Mouse (Mus musculus) olfactory bulb, adult 2 months (tissue): ENCODE data around the gene Cbr2. TPM values are rescaled to one million over a fixed set of nuclear protein-coding genes. Genes with fewer than 3 reads are reported as not detected.

ENCODE experiments used
- H3K27ac ChIP-seq: fragments of 200-500 bp; 2 replicates; pipeline ENCODE4 v1.5.1; 2012; ENCODE audit warnings: low read depth, low read length; ENCODE audit not compliant: insufficient read depth
- H3K4me1 ChIP-seq: fragments of 200-500 bp; 2 replicates; pipeline ENCODE4 v1.6.1; 2012; ENCODE audit warnings: low read length; ENCODE audit not compliant: control insufficient read depth, insufficient read depth
- H3K4me3 ChIP-seq: fragments of 200-500 bp; 2 replicates; pipeline ENCODE4 v1.5.1; 2012; ENCODE audit warnings: mild to moderate bottlenecking, low read depth, low read length, moderate library complexity; ENCODE audit not compliant: insufficient read depth
- CTCF ChIP-seq: fragments of 200-500 bp; IDR thresholded peaks from 2 replicates; pipeline ENCODE4 v1.5.1; 2012; ENCODE audit warnings: low read depth, mild to moderate bottlenecking, low read length, moderate library complexity; ENCODE audit not compliant: insufficient read depth
- POLR2A ChIP-seq: fragments of 200-500 bp; IDR thresholded peaks from 2 replicates; pipeline ENCODE4 v1.6.1; 2012; ENCODE audit warnings: mild to moderate bottlenecking, low read depth, low read length, moderate library complexity; ENCODE audit not compliant: insufficient read depth
- WGBS: fragments of 180-500 bp; shearing (Covaris S2); methylation state at CpG from one replicate; pipeline ENCODE4 v1.1.7; 2018; 5-methylcytosine and 5-hydroxymethylcytosine counted together
- polyA plus RNA-seq: library from polyadenylated mRNA; stranded (reverse); fragments of >200 nt; gene quantifications from 2 replicates; pipeline ENCODE4 v1.2.4, GENCODE M21; 2012; ENCODE audit warnings: low replicate concordance; ENCODE audit not compliant: missing spikeins, insufficient read depth, insufficient read length

Gene Cbr2
- polyA plus RNA-seq, 1 experiment = not detected

GRCm38 (mm10) chr11:120684660-120685059, 47.3 kb downstream of the Cbr2 start:
- WGBS = 93% methylated on average over 2 of the region's 2 CpGs
- Histone ChIP-seq H3K4me1 (no peaks in the 10 kb centered on the region), H3K4me3 (no peak overlapping the region), H3K27ac (no peak overlapping the region)
- TF ChIP-seq CTCF (no peak), POLR2A (no peak)

GRCm38 (mm10) chr11:120684086-120684485, 47.8 kb downstream of the Cbr2 start:
- Histone ChIP-seq H3K4me3 (no peak overlapping the region), H3K4me1 (no peaks in the 10 kb centered on the region), H3K27ac (no peak overlapping the region)
- 85% methylated on average over 2 of the region's 2 CpGs for WGBS
- no peak for TF ChIP-seq CTCF
- TF ChIP-seq POLR2A = no peak

- 84% methylated on average over 3 of the region's 3 CpGs for WGBS
- H3K4me3 ChIP-seq = no peak overlapping the region
- no peaks in the 10 kb centered on the region for H3K4me1 ChIP-seq
- H3K27ac ChIP-seq = no peak overlapping the region
- TF ChIP-seq POLR2A (no peak), CTCF (no peak)
These were observed 48.4 kb downstream of the Cbr2 start for GRCm38 (mm10) chr11:120683536-120683935.

GRCm38 (mm10) chr11:120682683-120683082, 49.2 kb downstream of the Cbr2 start:
- H3K4me1 ChIP-seq = no peaks in the 10 kb centered on the region
- 91% methylated on average over 5 of the region's 5 CpGs for WGBS

GRCm38 (mm10) chr11:120679909-120680308, 52.0 kb downstream of the Cbr2 start:
- 61% methylated on average over 3 of the region's 3 CpGs for WGBS

More at GRCm38 (mm10) chr11:120682683-120683082, 49.2 kb downstream of the Cbr2 start:
- Histone ChIP-seq H3K4me3 (no peak overlapping the region), H3K27ac (no peak overlapping the region)
- TF ChIP-seq CTCF = no peak
- TF ChIP-seq POLR2A = no peak

More at GRCm38 (mm10) chr11:120679909-120680308, 52.0 kb downstream of the Cbr2 start:
- Histone ChIP-seq H3K4me3 (no peak overlapping the region), H3K4me1 (peaks cover 2% of the 10 kb centered on the region; the same call in 1 of the 2 replicates), H3K27ac (no peak overlapping the region)
- TF ChIP-seq CTCF (no peak), POLR2A (no peak)

Other genes starting within 250 kb of the Cbr2 start
- gene Mrpl12, start 247.5 kb downstream of the Cbr2 start, polyA plus RNA-seq = not detected in 2 replicates
- gene Slc25a10, start 240.3 kb downstream of the Cbr2 start, polyA plus RNA-seq = not detected in 2 replicates
- gene Gcgr, start 201.4 kb downstream of the Cbr2 start, polyA plus RNA-seq = not detected in 2 replicates
- gene Mcrip1, start 182.4 kb downstream of the Cbr2 start, polyA plus RNA-seq = not detected in 2 replicates
- gene Ppp1r27, start 181.0 kb downstream of the Cbr2 start, polyA plus RNA-seq = not detected in 2 replicates
- 309 TPM in 1 of 2 replicates, not detected in the other for gene P4hb, start 158.9 kb downstream of the Cbr2 start, polyA plus RNA-seq
- gene Arhgdia, start 150.5 kb downstream of the Cbr2 start, polyA plus RNA-seq = 143 TPM in 1 of 2 replicates, not detected in the other
- gene Alyref, start 133.7 kb downstream of the Cbr2 start, polyA plus RNA-seq = not detected in 2 replicates
- gene Anapc11, start 133.7 kb downstream of the Cbr2 start, polyA plus RNA-seq = not detected in 2 replicates
- gene Npb, start 123.6 kb downstream of the Cbr2 start, polyA plus RNA-seq = not detected in 2 replicates
- not detected in 2 replicates for gene Pcyt2, start 114.2 kb downstream of the Cbr2 start, polyA plus RNA-seq
- not detected in 2 replicates for gene Sirt7, start 106.9 kb downstream of the Cbr2 start, polyA plus RNA-seq
- gene Mafg, start 98.5 kb downstream of the Cbr2 start, polyA plus RNA-seq = 234 TPM in 1 of 2 replicates, not detected in the other
- not detected in 2 replicates for gene Pycr1, start 88.3 kb downstream of the Cbr2 start, polyA plus RNA-seq
- gene Myadml2, start 84.0 kb downstream of the Cbr2 start, polyA plus RNA-seq = not detected in 2 replicates
- not detected in 2 replicates for gene Notum, start 70.9 kb downstream of the Cbr2 start, polyA plus RNA-seq
- not detected in 2 replicates for gene Aspscr1, start 59.1 kb downstream of the Cbr2 start, polyA plus RNA-seq
- not detected in 2 replicates for gene Cenpx, start 18.4 kb downstream of the Cbr2 start, polyA plus RNA-seq
- not detected in 2 replicates for gene Lrrc45, start 18.2 kb downstream of the Cbr2 start, polyA plus RNA-seq
- not detected in 2 replicates for gene Rac3, start 10.6 kb downstream of the Cbr2 start, polyA plus RNA-seq
- gene Dcxr, start 4.8 kb downstream of the Cbr2 start, polyA plus RNA-seq = not detected in 2 replicates
- gene Hmga1b, start 30.7 kb upstream of the Cbr2 start, polyA plus RNA-seq = not detected in 2 replicates
- gene Rfng, start 52.1 kb upstream of the Cbr2 start, polyA plus RNA-seq = not detected in 2 replicates
- not detected in 2 replicates for gene Gps1, start 52.2 kb upstream of the Cbr2 start, polyA plus RNA-seq
- not detected in 2 replicates for gene Dus1l, start 64.3 kb upstream of the Cbr2 start, polyA plus RNA-seq
- not detected in 2 replicates for gene Fasn, start 92.4 kb upstream of the Cbr2 start, polyA plus RNA-seq
- gene Ccdc57, start 200.8 kb upstream of the Cbr2 start, polyA plus RNA-seq = not detected in 2 replicates
- not detected in 2 replicates for gene Slc16a3, start 216.4 kb upstream of the Cbr2 start, polyA plus RNA-seq